Mouse (Mus musculus): ENCODE measurements around the gene Gpr158. TPM values are rescaled to one million over a fixed set of nuclear protein-coding genes. Genes with fewer than 3 reads are reported as not detected.

Gene Gpr158
- polyA plus RNA-seq, 1 experiment: 41.0 TPM

Other genes with a start within 250 kb of the Gpr158 start
- 3.7 and 4.1 TPM in 2 replicates for gene Enkur, start 162.2 kb upstream of the Gpr158 start, polyA plus RNA-seq (2012; rRNA removed)
- 13.1 and 14.9 TPM in 2 replicates for gene Thnsl1, start 161.8 kb upstream of the Gpr158 start, polyA plus RNA-seq (2012; rRNA removed)

Data from frontal cortex, adult 2 months (tissue).